Mouse (Mus musculus) heart, postnatal 14 days (tissue): ENCODE results near the gene Neurl1a. TPM values are rescaled to one million over a fixed set of nuclear protein-coding genes. Genes with fewer than 3 reads are reported as not detected.

Experiments used
- DNase-seq, 2 experiments: peaks; one replicate each; pipeline ENCODE4 v3.0.0; 2021 to 2022
- intact Hi-C: fragments of 180-260 bp; cut with DNase I; formaldehyde crosslinking; loops from one replicate; pipeline ENCODE4 v1.15.1; 2025
- total RNA-seq, 2 experiments: library from RNA; stranded (reverse); gene quantifications; 2 replicates each; pipeline ENCODE4 v1.2.3; 2021

Neurl1a gene
- total RNA-seq, 2 experiments from 2014 or later: 0.69 to 1.0 TPM

DNA sequence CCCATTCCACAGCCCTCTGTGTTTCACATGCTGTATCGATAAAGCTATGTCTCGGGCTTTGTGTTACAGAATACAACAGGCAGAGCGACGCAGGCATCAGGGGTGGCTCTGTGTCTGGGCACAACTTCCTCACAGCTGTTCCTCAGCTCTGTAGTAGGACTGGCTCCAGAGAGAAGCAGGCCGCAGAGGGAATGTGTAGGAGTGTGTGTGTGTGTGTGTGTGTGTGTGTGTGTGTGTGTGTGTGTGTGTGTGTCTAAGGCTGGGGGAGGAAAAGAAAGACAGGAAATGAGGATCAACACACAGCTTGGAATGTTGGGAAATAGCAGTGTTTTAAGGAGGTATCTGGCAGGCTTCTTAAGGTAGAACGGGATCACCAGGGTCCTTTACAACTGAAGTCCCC lies 98.1 kb downstream of the Neurl1a start:
- intact Hi-C loops: loop anchor here (10.0 kb wide), 1 partner anchor 198 kb away; no protein-coding TSS in a partner anchor
- DNase-seq: peak; percentile 56 to 60

DNA sequence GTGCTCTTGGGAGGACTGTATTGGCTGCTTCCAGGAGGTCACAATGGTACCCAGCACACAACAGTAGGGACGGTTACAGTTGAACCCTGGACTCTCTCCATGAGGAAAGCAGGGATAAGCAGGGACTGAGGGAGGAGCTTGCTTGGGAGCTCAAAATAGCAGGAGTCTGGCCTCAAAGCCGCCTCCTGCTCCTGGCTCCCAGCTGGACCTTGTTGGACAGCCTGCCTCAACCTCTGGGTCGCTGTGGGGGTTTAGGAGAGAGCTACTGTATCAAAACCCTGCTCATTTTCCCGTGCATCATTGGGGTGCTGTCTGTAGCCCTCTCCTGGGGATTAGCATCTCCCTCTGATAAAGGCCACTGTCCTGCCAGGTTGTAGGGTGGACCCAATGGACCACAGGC lies 100.8 kb downstream of the Neurl1a start:
- intact Hi-C loops: loop anchor here (10.0 kb wide), 1 partner anchor 195 kb away; no protein-coding TSS in a partner anchor
- peak; percentile 51 to 52 for DNase-seq

DNA sequence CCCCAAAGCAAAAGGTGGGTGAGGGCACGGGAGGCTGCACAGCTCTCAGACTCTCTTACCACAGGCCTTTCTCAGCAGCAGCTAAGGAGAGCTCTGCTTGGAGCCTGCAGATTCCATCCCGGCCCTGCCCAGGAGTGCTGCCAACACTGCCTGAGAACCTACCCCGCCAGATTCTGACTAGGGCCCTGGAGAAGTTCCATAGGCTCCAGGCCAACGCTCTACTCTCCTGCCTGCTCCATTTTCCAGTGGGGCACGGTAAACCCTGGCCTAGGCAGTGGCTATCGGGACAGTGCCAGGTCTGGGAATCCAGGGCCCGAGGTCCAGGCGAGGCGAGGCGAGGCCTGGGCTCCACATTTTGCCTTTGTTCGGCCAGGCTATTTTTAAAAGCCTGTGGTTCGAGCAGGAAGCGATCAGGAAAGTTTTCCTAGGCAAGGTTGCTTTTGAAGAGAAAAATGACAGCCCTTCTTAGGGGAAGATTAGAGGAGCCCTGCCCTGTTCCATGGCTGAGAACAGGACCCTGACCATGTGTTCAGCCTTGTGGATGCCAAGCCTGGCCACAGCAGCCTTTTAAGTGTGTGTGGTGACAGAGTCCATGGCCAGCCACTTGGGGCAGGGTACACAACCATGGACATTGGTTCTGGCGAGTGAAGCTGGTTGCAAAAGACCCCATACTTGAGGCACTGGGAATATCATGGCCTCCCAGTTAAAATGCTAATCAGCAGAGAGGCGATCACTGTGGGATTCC lies 101.3 kb downstream of the Neurl1a start:
- peak; percentile 87 to 93 for DNase-seq
- intact Hi-C loops: loop anchor here (2.0 to 10.0 kb wide), 2 partner anchors 35 to 195 kb away; no protein-coding TSS in a partner anchor

DNA sequence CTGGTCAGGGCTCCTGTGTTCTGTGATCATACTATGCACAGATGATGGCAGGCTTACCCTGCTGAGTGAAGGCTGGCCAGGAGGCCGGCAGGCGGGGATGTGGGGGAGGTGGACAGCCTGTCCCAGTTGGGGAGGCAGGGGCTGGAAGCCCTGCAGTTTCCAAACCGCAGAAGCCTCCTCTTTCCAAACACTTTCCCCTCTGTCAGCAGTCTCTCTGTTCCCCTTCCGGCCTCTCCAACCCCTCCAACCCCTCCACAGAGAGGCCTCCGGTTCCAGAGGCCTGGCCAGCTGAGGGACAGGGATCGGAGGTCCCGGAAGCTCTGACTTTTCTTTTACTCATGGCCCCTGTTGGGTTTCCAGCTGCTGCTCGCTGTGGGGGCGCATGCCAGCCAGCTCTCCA lies 102.3 kb downstream of the Neurl1a start:
- intact Hi-C loops: loop anchor here (2.0 kb wide), 1 partner anchor 34 kb away; no protein-coding TSS in a partner anchor
- DNase-seq: peak; percentile 55 to 64

DNA sequence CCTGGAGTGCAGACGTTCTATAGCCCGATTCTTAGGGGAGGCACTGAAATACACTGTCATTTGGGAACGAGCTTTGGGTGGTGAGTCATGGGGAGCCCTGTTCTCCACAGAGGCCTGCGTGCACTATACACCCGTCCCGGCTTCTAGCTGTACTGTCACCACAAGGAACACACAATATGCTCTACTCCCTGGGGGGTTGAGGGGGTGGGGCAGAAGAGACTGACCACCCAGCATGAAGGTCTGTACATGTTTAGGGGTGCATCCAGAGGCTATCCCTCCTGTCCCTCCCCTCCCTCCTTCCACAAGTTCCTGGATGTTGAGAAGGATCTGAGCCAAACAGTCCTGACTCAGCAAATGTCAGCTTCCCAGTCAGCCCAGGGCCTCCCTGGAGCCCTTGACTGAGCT lies 103.4 kb downstream of the Neurl1a start:
- DNase-seq: peak; percentile 38 to 51
- intact Hi-C loops: no loop called here

DNA sequence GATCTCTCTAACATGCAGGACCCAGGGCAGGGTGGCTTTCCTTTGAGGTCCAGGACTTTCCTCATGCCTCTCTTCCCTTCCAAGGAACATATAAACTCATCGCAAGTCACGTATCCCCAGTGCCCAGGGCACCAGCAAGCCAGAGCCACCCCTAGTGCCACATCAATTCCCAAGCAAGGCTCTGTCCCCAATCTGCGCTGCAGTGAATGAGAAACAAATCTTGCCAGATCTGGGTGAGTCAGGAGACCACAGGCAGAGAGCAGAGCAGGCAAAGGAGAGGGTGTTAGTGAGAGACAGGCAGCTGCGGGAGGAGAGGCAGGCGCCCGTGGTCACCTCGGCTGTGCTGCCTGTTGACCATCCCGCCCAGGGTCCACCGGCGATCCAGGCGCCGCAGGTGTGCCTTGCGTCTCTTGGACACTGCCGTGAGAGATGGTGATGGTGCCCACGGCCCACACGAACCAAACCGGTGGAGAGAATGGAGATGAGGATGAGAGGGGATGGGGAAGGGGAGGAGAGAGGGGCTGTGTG lies 104.1 kb downstream of the Neurl1a start:
- DNase-seq: no peak
- intact Hi-C loops: no loop called here

DNA sequence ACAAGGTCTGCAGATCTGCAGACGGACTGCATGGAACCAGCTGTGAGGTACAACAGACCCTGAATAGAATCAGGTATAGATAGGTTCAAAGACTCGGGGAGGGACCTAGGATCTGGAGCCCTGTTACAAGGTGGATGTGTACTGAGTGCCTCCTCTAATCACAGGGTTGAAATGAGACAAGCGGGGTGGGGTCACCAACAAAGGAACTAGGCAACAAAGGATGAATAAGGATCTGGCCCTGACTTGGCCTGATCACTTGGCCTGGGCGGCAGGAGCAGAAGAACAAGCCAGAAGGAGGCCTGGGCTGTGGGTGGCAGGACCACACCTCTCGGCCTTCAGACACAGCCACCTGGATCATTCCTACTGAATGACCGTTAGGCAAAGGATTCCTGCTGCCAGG lies 107.0 kb downstream of the Neurl1a start:
- no peak for DNase-seq
- intact Hi-C loops: no loop called here

DNA sequence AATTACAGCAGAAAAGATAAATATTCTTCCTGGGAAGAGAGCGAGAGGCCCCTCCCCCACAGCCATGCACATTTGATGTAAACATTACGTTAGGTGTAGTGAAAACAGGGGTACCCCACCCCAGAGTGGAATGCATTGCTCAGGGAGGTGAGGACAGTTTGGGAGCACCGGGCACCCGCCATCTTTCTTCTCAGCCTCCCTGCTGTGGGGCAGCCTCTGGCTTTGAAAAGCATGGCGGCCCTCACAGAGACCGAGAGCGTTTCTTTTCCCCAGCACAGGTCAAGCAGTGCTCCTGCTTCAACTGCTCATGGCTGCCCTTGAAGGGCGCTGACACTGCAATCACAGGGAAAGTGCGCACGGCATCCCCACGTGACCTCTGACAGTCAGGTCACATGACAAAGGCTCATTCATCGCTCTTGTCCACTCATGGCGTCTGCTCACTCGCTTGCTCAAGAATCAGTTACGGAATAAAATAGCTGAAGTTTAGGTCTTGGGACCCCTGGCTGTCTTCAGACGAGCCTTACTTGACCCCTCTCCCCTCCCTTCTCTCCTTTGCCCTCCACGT lies 108.3 kb downstream of the Neurl1a start:
- intact Hi-C loops: no loop called here
- no peak for DNase-seq

DNA sequence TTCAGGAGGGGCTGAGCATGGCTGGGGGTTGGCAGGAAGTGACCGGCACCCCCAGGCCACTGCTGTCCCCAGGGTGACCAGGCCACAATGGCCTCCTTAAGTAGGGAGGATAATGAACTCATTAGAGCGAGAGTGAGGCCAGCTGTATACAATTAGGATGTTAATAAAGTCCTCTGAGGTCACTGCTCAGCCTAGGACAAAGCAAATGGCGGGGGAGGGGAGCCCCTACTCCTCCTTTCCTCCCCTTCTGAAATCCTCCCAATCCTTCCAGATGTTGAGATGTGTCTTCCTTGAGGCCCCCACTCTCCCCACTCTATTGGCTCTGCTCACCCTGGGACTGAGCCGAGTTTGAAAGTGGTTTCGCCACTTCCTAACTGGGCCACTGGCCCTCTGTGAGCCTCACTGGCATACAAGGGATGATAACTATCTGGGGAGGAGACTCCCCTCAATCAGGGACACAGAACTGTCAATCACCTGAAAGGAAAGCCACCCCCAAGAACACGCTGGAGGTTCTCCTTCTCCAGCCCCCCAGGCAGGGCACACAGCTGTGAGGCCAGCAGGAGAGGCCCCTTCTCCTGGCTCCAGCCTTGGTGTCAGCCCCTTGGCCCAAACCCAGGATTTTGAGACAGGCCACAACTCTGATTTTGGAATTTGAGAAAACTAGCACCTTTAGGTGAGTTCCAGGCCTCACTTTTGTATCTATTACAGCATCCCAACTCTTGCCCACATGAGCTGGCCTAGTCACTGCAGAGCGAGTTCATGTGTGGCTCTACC lies 112.9 kb downstream of the Neurl1a start:
- peak; percentile 35 to 56 for DNase-seq
- intact Hi-C loops: no loop called here

DNA sequence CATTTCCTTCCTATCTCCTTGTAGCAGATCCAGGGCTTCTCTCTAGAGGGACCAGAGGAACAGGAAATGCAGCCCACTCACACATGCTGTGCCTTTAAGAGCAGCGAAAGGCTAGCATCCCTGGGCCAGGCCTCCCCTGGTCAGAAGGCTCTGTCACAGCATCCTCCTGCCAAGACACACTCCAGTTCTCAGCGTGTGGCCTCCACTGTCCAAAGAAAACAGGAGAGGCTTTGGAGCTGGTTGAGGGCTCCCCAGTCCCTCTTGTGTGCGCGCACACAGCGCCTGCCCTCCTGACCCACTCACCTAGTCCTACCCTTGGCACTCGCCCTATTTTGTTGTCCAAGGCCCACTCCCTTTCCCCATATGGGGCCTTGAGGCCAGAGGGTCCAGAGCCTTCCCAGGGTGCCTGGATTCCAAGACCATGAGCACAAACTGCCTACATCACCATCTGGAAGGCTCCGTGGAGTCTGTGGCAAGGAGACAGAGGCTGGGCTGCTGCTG lies 113.9 kb downstream of the Neurl1a start:
- peak; percentile 61 to 65 for DNase-seq
- intact Hi-C loops: no loop called here

DNA sequence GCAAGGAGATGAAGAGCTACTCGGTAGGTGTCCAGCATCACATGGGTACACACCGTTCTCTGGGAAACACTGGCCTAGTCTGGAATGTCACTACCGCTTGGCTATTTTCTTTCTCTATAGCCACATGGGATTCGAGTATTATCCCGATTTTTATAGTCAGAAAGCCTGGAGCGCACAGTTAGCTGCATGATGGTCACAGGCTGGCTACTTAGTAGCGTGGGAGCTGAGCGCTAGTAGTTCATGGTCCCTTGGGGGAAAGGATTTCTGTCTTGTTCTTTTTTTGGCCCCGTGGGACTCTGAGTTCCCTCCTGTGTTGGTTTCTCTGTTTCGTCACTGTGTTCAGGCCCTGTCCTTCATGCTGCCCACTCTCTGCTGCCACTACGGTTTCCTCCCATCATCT lies 119.5 kb downstream of the Neurl1a start:
- intact Hi-C loops: no loop called here
- no peak for DNase-seq

DNA sequence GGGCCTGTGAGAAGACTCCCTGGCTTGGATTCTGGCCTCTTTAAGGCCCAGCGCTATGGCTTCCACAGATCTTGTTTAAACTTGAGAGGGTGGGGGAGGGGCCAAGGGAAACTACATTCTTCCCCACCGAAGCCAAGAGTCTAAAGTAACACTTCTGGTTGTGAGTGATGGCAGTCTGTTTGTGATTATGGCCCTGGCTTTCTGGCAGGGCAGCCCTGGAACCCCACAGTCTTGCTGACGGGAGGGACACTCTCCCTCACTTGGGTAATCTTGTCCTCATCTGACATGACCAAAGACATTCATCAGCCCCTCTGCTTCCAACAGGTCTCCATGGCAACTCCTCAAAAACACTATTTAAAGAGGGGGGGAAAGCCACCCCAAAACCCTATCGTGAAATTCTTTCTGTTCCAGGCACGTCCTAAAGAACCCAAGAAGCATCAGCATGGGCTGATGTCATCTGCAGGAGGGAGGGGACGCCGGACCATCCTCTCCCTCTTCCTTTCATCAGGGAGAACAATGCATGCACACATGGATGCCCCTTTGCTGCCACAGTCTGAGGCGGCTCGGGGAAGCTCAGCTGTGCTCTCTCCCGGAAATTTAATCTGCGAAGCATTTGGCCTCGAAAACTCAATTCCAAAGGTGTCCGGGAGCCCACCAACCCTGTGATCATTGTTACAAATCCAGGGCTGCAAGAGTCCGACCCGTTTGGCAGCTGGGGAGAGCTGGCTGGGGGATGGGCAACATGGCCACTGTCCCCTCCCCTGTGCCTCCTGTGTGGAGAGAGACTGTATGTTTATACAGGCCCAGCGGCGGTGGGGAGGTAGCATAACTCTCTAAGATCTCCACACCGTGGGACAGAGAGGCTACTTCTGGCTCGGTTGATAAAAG lies 122.9 kb downstream of the Neurl1a start:
- intact Hi-C loops: no loop called here
- DNase-seq: no peak

DNA sequence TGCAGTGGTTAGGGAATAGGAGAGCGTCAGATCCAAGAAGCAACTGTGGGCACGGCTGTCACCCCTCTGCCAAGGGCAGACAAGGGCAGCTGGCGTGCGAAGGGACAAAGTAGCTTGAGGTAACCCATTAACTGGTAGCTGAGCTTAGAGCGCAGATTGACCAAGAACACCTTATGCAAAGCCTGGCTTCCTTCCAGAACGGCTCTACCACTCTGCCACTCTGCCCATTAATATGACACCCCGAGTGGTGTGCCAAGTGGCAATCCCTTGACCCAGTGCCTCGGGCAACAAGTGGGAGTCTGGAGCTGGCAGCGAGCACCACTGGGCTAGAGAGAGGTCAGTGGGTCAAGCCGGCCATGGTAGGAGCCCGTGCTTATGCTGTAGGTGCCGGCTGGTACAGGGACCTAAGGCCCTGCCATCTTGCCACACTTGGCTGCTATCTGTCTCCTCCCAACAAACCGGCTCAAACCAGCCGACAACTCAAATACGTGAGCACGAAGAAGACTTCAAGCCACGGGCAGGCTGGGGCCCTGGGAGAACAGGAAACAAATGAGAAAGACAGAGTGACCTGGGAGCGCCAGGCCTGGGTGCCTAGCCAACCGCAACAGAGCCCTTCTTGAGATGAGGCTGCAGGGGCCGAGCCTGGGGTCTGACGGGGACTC lies 123.7 kb downstream of the Neurl1a start:
- DNase-seq: no peak
- intact Hi-C loops: no loop called here

DNA sequence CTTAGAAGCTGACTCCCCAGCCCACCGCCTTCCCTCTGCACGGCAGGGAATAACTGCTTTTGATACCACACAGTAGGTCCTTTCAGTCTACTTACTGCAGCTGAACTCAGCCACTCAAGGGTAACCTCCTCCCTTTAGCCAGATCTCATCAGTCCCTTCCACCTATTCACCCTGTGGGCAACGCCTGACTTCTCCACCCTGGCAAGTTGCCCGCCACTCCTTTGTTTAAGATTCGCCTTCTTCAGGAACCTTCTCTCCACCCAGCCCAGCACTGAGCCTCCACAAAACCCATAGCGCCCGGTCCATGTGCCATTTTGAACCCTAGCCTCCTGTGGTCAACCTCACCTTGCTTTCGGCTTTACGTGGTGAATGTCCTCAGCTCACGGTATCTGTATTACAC lies 124.5 kb downstream of the Neurl1a start:
- DNase-seq: peak in 1 of 2 experiments; percentile 41
- intact Hi-C loops: no loop called here

DNA sequence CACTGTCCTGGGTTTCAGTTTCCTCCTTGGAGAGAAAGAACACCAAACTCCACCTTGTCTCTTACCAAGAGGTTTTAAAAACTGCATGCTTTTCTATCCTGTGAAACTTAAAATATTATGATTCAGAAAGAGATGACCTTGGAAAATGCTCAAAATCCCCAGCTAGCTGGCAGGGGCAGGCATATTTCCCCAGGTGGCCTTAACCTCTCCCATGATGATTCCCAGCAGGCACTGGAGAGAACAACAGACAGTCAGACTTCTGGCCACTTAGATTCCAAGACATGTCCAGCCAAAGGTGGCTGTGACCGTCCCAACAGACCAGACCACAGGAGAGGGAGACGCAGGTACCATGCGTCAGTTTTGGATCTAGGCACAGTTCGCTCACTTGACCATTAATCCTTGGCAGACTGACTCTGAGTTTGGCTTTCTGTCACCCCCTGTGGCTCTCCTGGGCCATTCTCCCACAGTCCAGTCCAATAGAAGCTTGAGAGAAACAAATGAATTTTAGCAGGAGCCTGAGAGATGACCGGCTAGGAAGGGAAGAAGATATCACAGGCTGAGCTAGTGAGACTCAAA lies 125.6 kb downstream of the Neurl1a start:
- DNase-seq: no peak
- intact Hi-C loops: no loop called here

DNA sequence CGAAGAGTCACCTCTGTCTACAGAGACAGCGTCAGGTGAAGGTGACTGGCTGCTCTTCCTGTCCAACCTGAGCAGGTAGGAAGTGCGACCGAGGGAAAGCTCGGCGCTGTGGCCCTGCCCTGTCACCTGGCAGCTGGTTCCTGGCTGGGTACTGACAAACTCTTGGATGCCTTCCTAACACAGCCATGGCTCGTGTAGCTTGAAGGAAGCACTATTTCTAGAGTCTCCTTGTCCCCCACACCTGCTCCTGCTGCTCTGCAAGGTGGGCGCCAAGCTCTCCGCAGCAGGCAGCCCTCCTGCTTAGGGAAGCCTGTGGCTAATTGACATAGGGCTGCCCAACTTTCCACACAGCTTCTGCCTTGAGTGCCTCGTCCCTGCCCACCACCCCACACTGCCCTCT lies 126.8 kb downstream of the Neurl1a start:
- DNase-seq: no peak

DNA sequence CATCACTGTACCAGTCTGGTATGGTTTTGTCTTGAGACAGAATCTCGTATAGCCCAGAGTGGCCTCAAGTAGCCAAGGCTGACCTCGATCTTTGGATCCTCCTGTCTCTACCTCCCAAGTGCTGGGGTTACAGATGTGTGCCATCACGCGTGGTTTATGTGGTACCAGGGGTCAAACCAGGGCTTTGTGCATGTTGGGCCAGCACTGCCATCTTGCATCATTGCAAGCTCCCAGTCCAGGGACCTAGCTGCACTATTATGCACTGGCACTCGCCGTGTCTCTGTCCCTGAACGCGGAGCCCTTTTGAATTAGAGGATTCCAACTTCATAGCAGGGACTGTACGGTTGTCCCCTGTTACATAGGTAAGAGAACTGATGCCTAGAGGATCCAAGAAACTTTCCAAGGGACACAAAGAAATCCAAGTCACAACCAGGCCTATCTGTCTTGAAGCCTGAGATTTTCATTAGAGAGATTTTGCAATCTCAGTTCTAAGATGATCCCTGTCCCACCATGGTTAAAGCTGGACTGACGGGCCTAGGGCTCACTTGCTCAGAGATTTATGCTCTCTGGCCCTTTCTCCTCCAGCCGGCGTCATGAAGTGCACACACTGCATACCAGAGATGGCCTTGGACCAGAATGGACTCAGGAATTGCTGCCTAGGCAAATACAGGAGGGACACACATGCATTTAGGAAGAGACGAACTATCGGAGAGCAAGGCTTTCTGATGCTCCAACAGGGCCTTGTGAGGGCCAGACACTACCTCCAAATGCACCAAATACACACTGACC lies 127.7 kb downstream of the Neurl1a start:
- no peak for DNase-seq
- intact Hi-C loops: no loop called here

More for the DNA sequence above, 126.8 kb downstream of the Neurl1a start:
- intact Hi-C loops: no loop called here

DNA sequence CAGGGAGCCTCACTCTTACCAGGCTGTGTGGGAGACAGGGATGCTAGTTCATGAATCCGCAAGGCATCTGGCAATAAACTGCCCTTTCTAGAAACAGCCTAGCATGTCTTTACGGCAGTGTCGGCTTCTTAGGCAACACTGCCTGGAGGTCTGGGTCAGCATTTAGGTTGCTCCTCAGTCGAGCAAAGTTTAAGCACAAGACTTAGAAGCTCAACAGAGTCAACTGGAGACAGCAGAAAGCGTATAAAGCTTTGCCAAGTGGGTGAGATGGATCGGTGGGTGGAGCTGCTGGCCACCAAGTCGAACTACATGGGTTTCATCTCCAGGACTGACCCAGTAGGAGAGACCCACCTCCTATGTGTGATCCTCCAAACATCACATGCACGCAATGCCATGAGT lies 128.3 kb downstream of the Neurl1a start:
- intact Hi-C loops: no loop called here
- DNase-seq: no peak
